In genomic region chr10:33540331-33540730, GRCm38 (mm10) we compare ENCODE assay signal across 18 mouse cellular contexts.
DNase-seq lines count a peak whose midpoint lies in the region.
"Had no signal": no experiment of that assay in that cellular context is flagged by ENCODE, and none has a peak within 500 bp of the region (broad histone marks: within the 10 kb centered on the region; RNA-seq: fewer than 3 reads in every experiment).

No protein-coding gene starts in this region.

- H3K36me3 ChIP-seq in embryonic facial prominence, embryonic 10.5 days (replicated peaks) = no peaks in the 10 kb centered on the region
- H3K36me3 ChIP-seq: heart, embryonic 15.5 days; limb, embryonic 15.5 days had no signal

- peak; percentile 68 for DNase-seq in heart, adult 11 months
- DNase-seq in heart, postnatal 36 days = no peak
- peak; percentile 96 for DNase-seq in layer of hippocampus, adult 9-11 months
- DNase-seq in left cerebral cortex, postnatal 10 days (ENCODE audit: extremely low spot score in 1 of 2, low spot score in 2 of 2) = peak; percentile 42 to 76
- peak; percentile 94 for DNase-seq in telencephalon, adult 2 months (ENCODE audit: low read depth, low spot score)
- no peak for DNase-seq in embryonic facial prominence, embryonic 10.5 days (ENCODE audit: low spot score)
- no peak for DNase-seq in kidney, adult 18-20 months
- DNase-seq in kidney, adult 8-10 months = no peak
- DNase-seq: adrenal gland, postnatal 36 days; cerebellum, postnatal 25 days; forebrain, postnatal 0 days; kidney, postnatal 25 days; lung, adult 18-20 months; lung, postnatal 36 days had no signal

- H3K4me3 ChIP-seq in embryonic facial prominence, embryonic 10.5 days = no peak overlapping the region
- H3K4me3 ChIP-seq: erythroblast, embryonic 14.5 days; heart, embryonic 15.5 days; limb, embryonic 15.5 days had no signal

- H3K9me3 ChIP-seq in embryonic facial prominence, embryonic 10.5 days = no peaks in the 10 kb centered on the region
- H3K9me3 ChIP-seq: heart, embryonic 15.5 days; limb, embryonic 15.5 days had no signal

- intact Hi-C loops in heart, postnatal 36 days (cut with DNase I) = no loop called here
- intact Hi-C loops in left cerebral cortex, postnatal 10 days (cut with DNase I) = loop anchor here (5.0 kb wide), 1 partner anchor 82 kb away; the partner anchor contains the start of gene Clvs2

- H3K27me3 ChIP-seq in embryonic facial prominence, embryonic 10.5 days (replicated peaks; ENCODE audit: low read depth, poor library complexity, severe bottlenecking) = no peaks in the 10 kb centered on the region
- H3K27me3 ChIP-seq: heart, embryonic 15.5 days; limb, embryonic 15.5 days had no signal

- 83% methylated on average over 4 of the region's 4 CpGs for WGBS in embryonic facial prominence, embryonic 10.5 days

- no peak overlapping the region for H3K27ac ChIP-seq in embryonic facial prominence, embryonic 10.5 days (replicated peaks)
- H3K27ac ChIP-seq: heart, embryonic 15.5 days; hindbrain, embryonic 14.5 days; limb, embryonic 15.5 days had no signal

- no peaks in the 10 kb centered on the region for H3K4me1 ChIP-seq in embryonic facial prominence, embryonic 10.5 days
- H3K4me1 ChIP-seq: heart, embryonic 15.5 days; limb, embryonic 15.5 days had no signal

Comparison
In these comparisons a context has a peak if more than half of its experiments do, and no peak if none do; other contexts are left out.
1. DNase-seq: peak in heart, adult 11 months (single experiment), layer of hippocampus, adult 9-11 months (single experiment), left cerebral cortex, postnatal 10 days (2 of 2) and telencephalon, adult 2 months (single experiment); none in heart, postnatal 36 days (0 of 2), embryonic facial prominence, embryonic 10.5 days (single experiment), kidney, adult 18-20 months (single experiment) and kidney, adult 8-10 months (0 of 2).